Mouse (Mus musculus) liver, postnatal 0 days (tissue): ENCODE measurements at regions not wholly inside any gene's neighbourhood (a gene's known extent, or its start where the extent isn't known, plus 50 kb on each side); places are given as distances from the start of the nearest gene placed in this dataset.

Experiments
- CTCF ChIP-seq: sonication (generic); IDR thresholded peaks from 2 replicates; pipeline ENCODE4 v1.5.1; 2016; ENCODE audit warnings: antibody characterized with exemption, low read depth
- EP300 ChIP-seq: IDR thresholded peaks from 2 replicates; pipeline ENCODE4 v1.6.1; 2016; ENCODE audit warnings: antibody characterized with exemption, low read depth, mild to moderate bottlenecking

DNA sequence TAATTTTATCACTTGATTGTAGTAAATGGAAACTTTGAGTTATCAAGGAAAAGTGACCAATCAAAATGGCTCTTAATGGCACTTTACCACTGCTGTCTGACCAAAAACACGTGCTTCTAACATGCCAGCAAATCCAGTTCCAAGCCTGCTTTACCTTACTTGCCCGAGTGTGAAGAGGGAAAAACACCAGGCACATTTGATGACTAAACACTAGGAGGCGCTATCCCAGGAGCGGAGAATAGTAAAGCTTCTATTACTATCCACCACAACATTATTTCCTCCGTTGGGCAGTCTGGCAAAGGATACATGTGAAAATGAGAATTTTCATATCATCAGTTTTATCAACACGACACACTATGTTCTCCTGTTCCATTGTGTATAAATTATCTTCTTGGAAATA lies 647.7 kb downstream of the Psat1 start:
- peak; percentile 43; the same call in 1 of the 2 replicates for TF ChIP-seq CTCF
- no peak for TF ChIP-seq EP300
